ENCODE assay signal across 9 mouse cellular contexts in the genomic region with DNA sequence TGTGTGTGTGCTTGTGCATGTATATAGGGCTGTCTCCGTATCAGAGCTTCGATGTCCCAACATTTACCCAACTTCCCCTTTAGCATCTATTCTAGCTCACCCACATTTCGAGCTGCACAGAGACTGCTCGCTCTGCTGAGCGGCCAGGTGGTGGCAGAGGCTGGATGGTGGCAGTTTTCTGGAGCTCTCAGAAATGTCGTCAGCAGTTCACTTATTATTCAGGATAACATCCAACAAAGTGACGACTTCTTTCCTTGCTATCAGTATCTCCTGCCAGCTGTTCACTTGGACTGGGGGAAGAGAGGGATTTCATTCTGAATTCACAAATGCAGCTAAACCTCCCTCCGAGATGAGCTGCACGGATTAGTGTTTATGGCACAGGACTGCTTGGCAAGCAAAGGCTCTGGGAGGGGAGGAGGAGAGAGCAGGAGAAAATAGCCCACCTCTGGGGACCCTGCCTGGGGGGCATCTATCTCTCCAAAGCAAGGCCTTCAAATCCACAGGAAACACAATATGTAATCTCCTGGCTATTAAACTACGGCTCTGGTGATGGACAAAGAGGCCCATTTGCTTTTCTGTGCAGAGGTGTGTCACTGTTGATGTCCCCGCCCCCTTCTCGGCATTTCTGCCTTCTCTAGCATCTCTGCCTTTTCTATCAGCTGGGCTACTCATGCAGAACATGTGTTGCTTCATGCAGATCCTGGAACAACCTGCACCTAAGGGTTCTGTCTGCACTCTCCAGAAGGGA.
DNase-seq lines count a peak whose midpoint lies in the region; ATAC-seq and TF ChIP-seq lines count a peak whose summit lies in the region.
"Had no signal": no experiment of that assay in that cellular context is flagged by ENCODE, and none has a peak within 500 bp of the region (broad histone marks: within the 10 kb centered on the region; RNA-seq: fewer than 3 reads in every experiment).

No protein-coding gene starts in this region.

- peak; percentile 55 for ATAC-seq in hindbrain, embryonic 11.5 days (ENCODE audit: low FRiP score)
- no peak for ATAC-seq in intestine, postnatal 0 days
- no peak for ATAC-seq in activated CD4-positive, CD25-positive, alpha-beta regulatory T cell, adult 4 months

- no peak overlapping the region for H3K9ac ChIP-seq in hindbrain, embryonic 11.5 days (ENCODE audit: low read depth, low read length)
- no peak overlapping the region for H3K9ac ChIP-seq in intestine, postnatal 0 days (ENCODE audit: low read depth, low read length)
- H3K9ac ChIP-seq: heart, embryonic 13.5 days had no signal

- H3K36me3 ChIP-seq in hindbrain, embryonic 11.5 days (ENCODE audit: control insufficient read depth, insufficient read depth, low read length) = no peaks in the 10 kb centered on the region
- no peaks in the 10 kb centered on the region for H3K36me3 ChIP-seq in intestine, postnatal 0 days (ENCODE audit: control insufficient read depth, insufficient read depth)
- H3K36me3 ChIP-seq: heart, embryonic 13.5 days had no signal

- 42% methylated on average over 12 of the region's 12 CpGs for WGBS in hindbrain, embryonic 11.5 days
- 47% methylated on average over 12 of the region's 12 CpGs for WGBS in intestine, postnatal 0 days

- H3K4me3 ChIP-seq in hindbrain, embryonic 11.5 days (ENCODE audit: low read depth, low read length) = no peak overlapping the region
- H3K4me3 ChIP-seq in intestine, postnatal 0 days (ENCODE audit: low read depth, low read length) = no peak overlapping the region
- H3K4me3 ChIP-seq: heart, embryonic 13.5 days had no signal

- H3K27ac ChIP-seq in hindbrain, embryonic 11.5 days (ENCODE audit: low read depth, low read length) = peak overlapping the region; percentile 56
- no peak overlapping the region for H3K27ac ChIP-seq in intestine, postnatal 0 days (ENCODE audit: low read depth, low read length)
- H3K27ac ChIP-seq: heart, embryonic 13.5 days had no signal

- H3K4me1 ChIP-seq in hindbrain, embryonic 11.5 days (replicated peaks; ENCODE audit: control insufficient read depth, insufficient read depth, low read length) = peaks cover 11% of the 10 kb centered on the region
- H3K4me1 ChIP-seq in intestine, postnatal 0 days (replicated peaks; ENCODE audit: control insufficient read depth, insufficient read depth, low read length) = no peaks in the 10 kb centered on the region
- H3K4me1 ChIP-seq: heart, embryonic 13.5 days had no signal

- no peaks in the 10 kb centered on the region for H3K9me3 ChIP-seq in hindbrain, embryonic 11.5 days (ENCODE audit: control insufficient read depth, low read length)
- H3K9me3 ChIP-seq in intestine, postnatal 0 days (ENCODE audit: control insufficient read depth) = no peaks in the 10 kb centered on the region
- H3K9me3 ChIP-seq: heart, embryonic 13.5 days had no signal

- H3K4me2 ChIP-seq in hindbrain, embryonic 11.5 days (replicated peaks; ENCODE audit: low read depth, low read length) = no peak overlapping the region
- H3K4me2 ChIP-seq in intestine, postnatal 0 days (replicated peaks; ENCODE audit: low read depth) = no peak overlapping the region
- H3K4me2 ChIP-seq: heart, embryonic 13.5 days had no signal

- intact Hi-C loops in heart, postnatal 25 days (cut with DNase I) = no loop called here
- intact Hi-C loops in left cerebral cortex, postnatal 25 days (cut with DNase I) = loop anchor here (2.0 to 5.0 kb wide), 2 partner anchors 52 to 159 kb away; partner anchors contain the start of gene Ntm

- H3K27me3 ChIP-seq in hindbrain, embryonic 11.5 days (ENCODE audit: control insufficient read depth, insufficient read depth, low read length) = no peaks in the 10 kb centered on the region
- H3K27me3 ChIP-seq in intestine, postnatal 0 days (replicated peaks; ENCODE audit: control insufficient read depth, insufficient read depth, low read length) = no peaks in the 10 kb centered on the region

- TF ChIP-seq CTCF in intestine, postnatal 0 days (IDR thresholded peaks at IDR 0.05; ENCODE audit: low read depth) = no peak

- DNase-seq in heart, adult 11 months = peak; percentile 76
- DNase-seq in heart, postnatal 25 days (ENCODE audit: low spot score) = no peak
- DNase-seq in hindbrain, embryonic 11.5 days (ENCODE audit: low spot score) = peak; percentile 32
- DNase-seq in left cerebral cortex, postnatal 25 days (ENCODE audit: low spot score in 2 of 2) = peak; percentile 51 to 92
- peak; percentile 69 to 82 for DNase-seq in right cerebral cortex, postnatal 10 days (ENCODE audit: low spot score in 2 of 2)
- DNase-seq in ovary, postnatal 10 days (ENCODE audit: low spot score) = no peak

Comparison
In these comparisons a context has a peak if more than half of its experiments do, and no peak if none do; other contexts are left out.
1. DNase-seq: peak in heart, adult 11 months (single experiment), hindbrain, embryonic 11.5 days (single experiment), left cerebral cortex, postnatal 25 days (2 of 2) and right cerebral cortex, postnatal 10 days (2 of 2); none in heart, postnatal 25 days (single experiment) and ovary, postnatal 10 days (single experiment).